Mouse (Mus musculus) liver, embryonic 15.5 days (tissue): Measurements from ENCODE around the gene Lrmda. TPM values are rescaled to one million over a fixed set of nuclear protein-coding genes. Genes with fewer than 3 reads are reported as not detected.

Source experiments
- ATAC-seq: fragments of 200-750 bp; cut with Nextera tagmentation; 2 replicates; pipeline ENCODE4 v1.8.0; 2017; ENCODE audit warnings: moderate number of reproducible peaks, mild to moderate bottlenecking, moderate library complexity; ENCODE audit not compliant: insufficient read depth
- H3K27ac ChIP-seq: fragments of 300-500 bp; sonication (generic); replicated peaks from 2 replicates; pipeline ENCODE4 v1.5.1; 2015; ENCODE audit warnings: mild to moderate bottlenecking, inconsistent platforms
- H3K27me3 ChIP-seq: fragments of 300-500 bp; sonication (generic); 2 replicates; pipeline ENCODE4 v1.6.1; 2015; ENCODE audit warnings: mild to moderate bottlenecking, inconsistent platforms
- H3K36me3 ChIP-seq: fragments of 300-500 bp; sonication (generic); replicated peaks from 2 replicates; pipeline ENCODE4 v1.6.1; 2015; ENCODE audit warnings: moderate library complexity, mild to moderate bottlenecking, inconsistent platforms
- H3K4me1 ChIP-seq: fragments of 300-500 bp; sonication (generic); replicated peaks from 2 replicates; pipeline ENCODE4 v1.6.1; 2015; ENCODE audit warnings: inconsistent platforms
- H3K4me2 ChIP-seq: fragments of 300-500 bp; sonication (generic); 2 replicates; pipeline ENCODE4 v1.6.1; 2015; ENCODE audit warnings: moderate library complexity, mild to moderate bottlenecking, inconsistent platforms
- H3K4me3 ChIP-seq: fragments of 300-500 bp; sonication (generic); replicated peaks from 2 replicates; pipeline ENCODE4 v1.5.1; 2015; ENCODE audit warnings: mild to moderate bottlenecking, inconsistent platforms
- H3K9ac ChIP-seq: fragments of 300-500 bp; sonication (generic); 2 replicates; pipeline ENCODE4 v1.6.1; 2015; ENCODE audit warnings: moderate library complexity, mild to moderate bottlenecking, inconsistent platforms
- H3K9me3 ChIP-seq: fragments of 300-500 bp; sonication (generic); replicated peaks from 2 replicates; pipeline ENCODE4 v1.6.1; 2016; ENCODE audit warnings: inconsistent platforms
- WGBS: fragments of 180-500 bp; shearing (Covaris S2); methylation state at CpG from one replicate; pipeline ENCODE4 v1.1.7; 2015; ENCODE audit warnings: mixed read lengths; ENCODE audit not compliant: insufficient replicate concordance; 5-methylcytosine and 5-hydroxymethylcytosine counted together
- polyA plus RNA-seq: library from polyadenylated mRNA; unstranded; fragments of >200 nt; fragmentation: Nextera tagmentation; extraction: Ambion mirVana; gene quantifications from 2 replicates; pipeline ENCODE4 v1.2.1, GENCODE M21; 2015

The Lrmda gene
- polyA plus RNA-seq, 1 experiment from 2014 or later, result 0.13 TPM

DNA sequence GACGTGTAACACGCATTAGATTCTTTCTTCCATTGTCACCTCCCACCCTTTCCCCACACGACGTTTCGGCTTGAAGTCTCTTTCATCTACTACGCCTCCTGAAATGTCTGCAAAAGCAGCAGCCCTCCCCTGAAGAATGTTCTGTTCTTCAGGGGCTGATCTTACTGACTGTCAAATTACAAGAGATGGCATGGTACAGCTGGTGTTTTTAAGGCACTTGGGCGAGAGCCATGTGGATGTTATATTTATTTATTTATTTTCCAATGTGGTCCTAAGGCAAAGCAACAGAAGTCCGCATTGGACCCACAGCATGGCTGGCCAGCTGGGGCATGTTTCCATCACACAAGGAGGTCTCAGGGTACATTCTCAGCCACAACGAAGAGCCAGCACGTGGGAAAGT lies 731.8 kb downstream of the Lrmda start:
- Histone ChIP-seq H3K9ac (no peak overlapping the region), H3K4me3 (no peak overlapping the region), H3K4me1 (no peaks in the 10 kb centered on the region), H3K9me3 (no peaks in the 10 kb centered on the region), H3K36me3 (no peaks in the 10 kb centered on the region), H3K27me3 (no peaks in the 10 kb centered on the region), H3K4me2 (no peak overlapping the region), H3K27ac (no peak overlapping the region)
- 73% methylated on average over 10 of the region's 10 CpGs for WGBS
- ATAC-seq, result no peak

DNA sequence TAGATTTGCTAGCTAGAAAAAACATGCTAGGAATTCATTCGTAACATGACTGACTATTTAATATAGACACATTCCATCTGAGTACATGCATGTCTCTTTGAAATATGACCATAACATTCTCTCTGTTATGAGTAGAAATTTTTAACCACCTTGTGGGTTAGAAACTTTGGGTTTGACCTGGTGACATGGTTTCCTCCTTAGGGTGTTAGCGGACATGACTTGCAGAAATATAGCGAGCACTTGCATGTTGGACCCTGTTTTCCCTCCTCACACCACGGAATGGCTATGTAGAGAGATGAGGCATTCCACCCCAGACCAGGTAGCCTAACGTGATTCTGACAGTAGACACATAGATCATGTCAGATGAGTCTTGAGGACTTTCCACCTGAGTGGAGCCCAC lies 735.1 kb downstream of the Lrmda start:
- Histone ChIP-seq H3K4me2 (no peak overlapping the region), H3K4me1 (no peaks in the 10 kb centered on the region), H3K9me3 (no peaks in the 10 kb centered on the region), H3K4me3 (no peak overlapping the region), H3K36me3 (no peaks in the 10 kb centered on the region), H3K27ac (no peak overlapping the region), H3K9ac (no peak overlapping the region), H3K27me3 (no peaks in the 10 kb centered on the region)
- no peak for ATAC-seq
- WGBS, result 47% methylated on average over 5 of the region's 5 CpGs

GRCm38 (mm10) chr14:22757493-22757892 lies 738.0 kb downstream of the Lrmda start:
- WGBS, result 50% methylated on average over 3 of the region's 3 CpGs
- no peaks in the 10 kb centered on the region for H3K9me3 ChIP-seq
- no peaks in the 10 kb centered on the region for H3K36me3 ChIP-seq
- no peak overlapping the region for H3K9ac ChIP-seq
- no peak for ATAC-seq
- no peaks in the 10 kb centered on the region for H3K27me3 ChIP-seq
- H3K4me2 ChIP-seq, result no peak overlapping the region
- H3K27ac ChIP-seq, result no peak overlapping the region
- H3K4me3 ChIP-seq, result no peak overlapping the region
- no peaks in the 10 kb centered on the region for H3K4me1 ChIP-seq

DNA sequence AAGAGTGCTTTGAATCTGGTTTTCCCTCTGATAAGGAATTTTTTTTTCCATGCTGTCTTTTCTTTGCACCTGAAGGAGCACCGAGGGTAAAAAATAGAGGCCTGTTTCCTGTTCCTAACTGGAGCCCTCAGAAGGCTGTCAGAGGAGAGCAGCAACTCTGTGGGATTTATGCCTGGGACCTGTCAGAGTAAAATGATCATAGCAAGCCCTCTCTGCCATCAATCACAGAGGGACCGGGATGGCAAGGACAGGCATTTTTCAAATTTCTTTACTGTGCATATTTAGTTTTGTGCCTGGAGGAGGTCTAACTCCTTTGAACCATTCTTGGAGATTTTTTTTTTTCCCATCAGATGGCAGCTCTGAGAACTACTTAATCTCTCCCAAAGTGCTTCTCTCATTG lies 739.7 kb downstream of the Lrmda start:
- Histone ChIP-seq H3K36me3 (no peaks in the 10 kb centered on the region), H3K4me2 (no peak overlapping the region), H3K4me1 (no peaks in the 10 kb centered on the region), H3K4me3 (no peak overlapping the region), H3K27me3 (no peaks in the 10 kb centered on the region), H3K27ac (no peak overlapping the region), H3K9me3 (no peaks in the 10 kb centered on the region), H3K9ac (no peak overlapping the region)
- 10% methylated on average over 2 of the region's 2 CpGs for WGBS
- no peak for ATAC-seq

DNA sequence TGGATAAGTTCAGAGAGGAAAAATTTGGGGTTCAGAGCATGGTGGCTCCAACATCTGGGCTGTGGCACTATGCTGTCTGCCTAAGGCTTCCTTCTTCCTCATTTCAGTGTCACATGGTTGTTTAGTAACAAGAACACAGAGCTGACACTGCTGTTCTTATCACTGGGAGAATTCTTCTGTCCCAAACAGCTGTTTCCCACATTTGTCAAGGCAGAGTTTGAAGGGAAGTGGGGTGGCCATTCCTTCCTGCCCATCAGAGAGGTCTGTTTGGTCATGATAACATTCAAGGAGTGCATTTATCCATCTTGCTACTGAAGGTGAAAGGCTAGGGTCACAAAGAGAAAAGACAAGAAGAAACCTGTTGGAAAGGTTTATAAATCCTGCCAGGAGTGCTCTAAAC lies 740.2 kb downstream of the Lrmda start:
- H3K9ac ChIP-seq, result no peak overlapping the region
- H3K27me3 ChIP-seq, result no peaks in the 10 kb centered on the region
- no peaks in the 10 kb centered on the region for H3K9me3 ChIP-seq
- no peak for ATAC-seq
- H3K36me3 ChIP-seq, result no peaks in the 10 kb centered on the region
- H3K27ac ChIP-seq, result no peak overlapping the region
- no peak overlapping the region for H3K4me3 ChIP-seq
- H3K4me1 ChIP-seq, result no peaks in the 10 kb centered on the region
- H3K4me2 ChIP-seq, result no peak overlapping the region

- no peak overlapping the region for H3K27ac ChIP-seq
- no peak overlapping the region for H3K4me2 ChIP-seq
- no peaks in the 10 kb centered on the region for H3K36me3 ChIP-seq
- no peak for ATAC-seq
- no peak overlapping the region for H3K4me3 ChIP-seq
- H3K9me3 ChIP-seq, result no peaks in the 10 kb centered on the region
- no peaks in the 10 kb centered on the region for H3K4me1 ChIP-seq
- no peaks in the 10 kb centered on the region for H3K27me3 ChIP-seq
- no peak overlapping the region for H3K9ac ChIP-seq
- 29% methylated on average over 7 of the region's 7 CpGs for WGBS
These were observed 740.9 kb downstream of the Lrmda start for GRCm38 (mm10) chr14:22760241-22761039.

DNA sequence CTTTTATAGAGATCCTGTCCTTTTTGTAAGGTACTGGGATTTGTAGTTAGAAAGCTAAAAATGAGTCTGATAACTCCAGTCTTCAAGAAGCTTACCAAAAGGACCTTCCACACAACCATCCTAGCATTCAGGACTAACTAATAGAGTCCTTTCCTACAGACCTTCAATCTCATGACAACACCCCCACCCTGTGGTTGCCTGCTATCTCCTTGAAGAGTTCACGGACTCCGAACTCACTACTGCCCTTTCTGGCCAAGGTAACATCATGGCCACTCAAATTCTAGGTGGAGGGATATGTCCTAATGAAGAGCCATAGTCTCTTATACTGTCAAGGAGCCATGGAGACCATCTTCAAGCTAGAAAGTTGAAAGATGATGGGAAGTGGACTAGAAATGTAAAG lies 762.2 kb downstream of the Lrmda start:
- no peak for ATAC-seq
- Histone ChIP-seq H3K4me1 (no peaks in the 10 kb centered on the region), H3K27me3 (no peaks in the 10 kb centered on the region), H3K9me3 (no peaks in the 10 kb centered on the region), H3K36me3 (no peaks in the 10 kb centered on the region), H3K4me3 (no peak overlapping the region), H3K4me2 (no peak overlapping the region), H3K9ac (no peak overlapping the region), H3K27ac (no peak overlapping the region)
- WGBS, result 28% methylated on average over 2 of the region's 2 CpGs

- H3K4me2 ChIP-seq, result no peak overlapping the region
- no peaks in the 10 kb centered on the region for H3K27me3 ChIP-seq
- H3K9me3 ChIP-seq, result no peaks in the 10 kb centered on the region
- H3K4me3 ChIP-seq, result no peak overlapping the region
- no peaks in the 10 kb centered on the region for H3K36me3 ChIP-seq
- ATAC-seq, result no peak
- H3K4me1 ChIP-seq, result no peaks in the 10 kb centered on the region
- WGBS, result 28% methylated on average over 2 of the region's 2 CpGs
- no peak overlapping the region for H3K9ac ChIP-seq
- H3K27ac ChIP-seq, result no peak overlapping the region
These were observed 762.9 kb downstream of the Lrmda start for GRCm38 (mm10) chr14:22782365-22782764.

GRCm38 (mm10) chr14:22783211-22784161 lies 764.0 kb downstream of the Lrmda start:
- Histone ChIP-seq H3K27me3 (no peaks in the 10 kb centered on the region), H3K27ac (no peak overlapping the region), H3K4me1 (no peaks in the 10 kb centered on the region), H3K36me3 (no peaks in the 10 kb centered on the region), H3K4me2 (no peak overlapping the region), H3K9ac (no peak overlapping the region), H3K4me3 (no peak overlapping the region), H3K9me3 (no peaks in the 10 kb centered on the region)
- ATAC-seq, result no peak
- WGBS, result 18% methylated on average over 15 of the region's 15 CpGs

- Histone ChIP-seq H3K4me3 (no peak overlapping the region), H3K36me3 (no peaks in the 10 kb centered on the region), H3K4me1 (no peaks in the 10 kb centered on the region), H3K4me2 (no peak overlapping the region), H3K9me3 (no peaks in the 10 kb centered on the region), H3K27ac (no peak overlapping the region), H3K9ac (no peak overlapping the region), H3K27me3 (no peaks in the 10 kb centered on the region)
- WGBS, result 39% methylated on average over 4 of the region's 4 CpGs
- ATAC-seq, result no peak
These were observed 780.5 kb downstream of the Lrmda start for GRCm38 (mm10) chr14:22800020-22800419.

DNA sequence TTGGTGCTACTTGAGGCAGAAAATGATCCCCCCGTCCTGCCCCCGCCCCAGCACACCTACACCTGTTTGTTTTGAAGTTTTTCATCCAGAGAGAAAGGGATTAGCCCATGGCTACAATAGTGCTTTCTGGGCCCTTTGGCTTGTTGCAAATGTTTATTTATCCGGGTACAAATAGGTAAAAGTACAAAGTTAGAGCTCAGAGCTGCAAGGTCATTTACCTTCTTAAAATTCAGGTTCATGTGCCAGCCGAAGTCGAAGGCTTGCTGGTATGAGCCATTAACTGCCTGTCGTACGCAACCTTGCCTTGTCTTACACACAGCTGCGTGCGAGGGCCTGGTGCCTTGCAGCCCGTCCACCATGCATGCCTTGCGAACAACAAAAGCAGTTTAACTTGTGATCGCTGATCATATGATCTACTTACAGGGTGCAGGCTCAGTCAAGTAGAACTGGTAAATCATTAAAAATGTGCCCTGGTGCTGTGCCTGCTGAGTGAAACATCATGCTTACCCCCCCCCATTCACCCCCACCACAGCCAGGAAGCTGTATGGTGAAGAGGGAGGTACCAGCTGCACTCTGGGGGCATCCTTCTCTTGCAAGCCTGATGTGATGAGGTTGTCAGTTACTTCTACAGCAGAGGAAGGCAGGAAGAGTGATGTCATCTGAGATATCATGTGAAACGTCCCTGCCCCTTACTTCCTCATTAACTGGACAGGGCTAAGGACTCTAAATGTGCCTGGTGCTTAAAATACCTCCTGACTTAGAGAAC lies 781.5 kb downstream of the Lrmda start:
- Histone ChIP-seq H3K36me3 (no peaks in the 10 kb centered on the region), H3K27ac (no peak overlapping the region), H3K27me3 (no peaks in the 10 kb centered on the region), H3K4me2 (no peak overlapping the region), H3K9ac (no peak overlapping the region), H3K4me1 (no peaks in the 10 kb centered on the region), H3K9me3 (no peaks in the 10 kb centered on the region), H3K4me3 (no peak overlapping the region)
- no peak for ATAC-seq
- 53% methylated on average over 13 of the region's 13 CpGs for WGBS
